Mouse (Mus musculus): ENCODE results near the gene Caln1. TPM values are rescaled to one million over a fixed set of nuclear protein-coding genes. Genes with fewer than 3 reads are reported as not detected.

The Caln1 gene
- polyA plus RNA-seq, 1 experiment from 2014 or later, result 0.30 TPM

GRCm38 (mm10) chr5:130765784-130766183 lies 396.5 kb downstream of the Caln1 start:
- Histone ChIP-seq H3K27me3 (ENCODE audit: control insufficient read depth, insufficient read depth, low read length) (no peaks in the 10 kb centered on the region), H3K9me3 (replicated peaks; ENCODE audit: control insufficient read depth, low read length) (peaks cover 2% of the 10 kb centered on the region; the same call in 1 of the 2 replicates), H3K36me3 (ENCODE audit: control insufficient read depth, insufficient read depth) (no peaks in the 10 kb centered on the region), H3K4me3 (ENCODE audit: low read length) (no peak overlapping the region), H3K4me1 (ENCODE audit: control insufficient read depth, insufficient read depth, low read length) (no peaks in the 10 kb centered on the region), H3K4me2 (ENCODE audit: low read depth, low read length) (no peak overlapping the region), H3K9ac (ENCODE audit: low read length) (no peak overlapping the region), H3K27ac (ENCODE audit: low read length) (no peak overlapping the region)
- WGBS, result 85% methylated on average over 6 of the region's 6 CpGs
- no peak for ATAC-seq (replicated peaks; ENCODE audit: extremely low read depth, insufficient read depth, low FRiP score)

- Histone ChIP-seq H3K4me1 (ENCODE audit: control insufficient read depth, insufficient read depth, low read length) (no peaks in the 10 kb centered on the region), H3K4me3 (ENCODE audit: low read length) (no peak overlapping the region), H3K9me3 (replicated peaks; ENCODE audit: control insufficient read depth, low read length) (peaks cover under 1% of the 10 kb centered on the region; the same call in 1 of the 2 replicates), H3K27ac (ENCODE audit: low read length) (no peak overlapping the region), H3K36me3 (ENCODE audit: control insufficient read depth, insufficient read depth) (no peaks in the 10 kb centered on the region), H3K4me2 (ENCODE audit: low read depth, low read length) (no peak overlapping the region), H3K9ac (ENCODE audit: low read length) (no peak overlapping the region), H3K27me3 (ENCODE audit: control insufficient read depth, insufficient read depth, low read length) (no peaks in the 10 kb centered on the region)
- ATAC-seq (replicated peaks; ENCODE audit: extremely low read depth, insufficient read depth, low FRiP score), result no peak
- 76% methylated on average over 5 of the region's 5 CpGs for WGBS
Observed at GRCm38 (mm10) chr5:130771061-130771741, 401.9 kb downstream of the Caln1 start.

GRCm38 (mm10) chr5:130772491-130772890 lies 403.2 kb downstream of the Caln1 start:
- no peaks in the 10 kb centered on the region for H3K36me3 ChIP-seq (ENCODE audit: control insufficient read depth, insufficient read depth)
- no peaks in the 10 kb centered on the region for H3K27me3 ChIP-seq (ENCODE audit: control insufficient read depth, insufficient read depth, low read length)
- no peak overlapping the region for H3K4me2 ChIP-seq (ENCODE audit: low read depth, low read length)
- no peak overlapping the region for H3K9ac ChIP-seq (ENCODE audit: low read length)
- no peak for ATAC-seq (replicated peaks; ENCODE audit: extremely low read depth, insufficient read depth, low FRiP score)
- 81% methylated on average over 6 of the region's 6 CpGs for WGBS
- H3K9me3 ChIP-seq (replicated peaks; ENCODE audit: control insufficient read depth, low read length), result no peaks in the 10 kb centered on the region; the same call in 1 of the 2 replicates
- H3K27ac ChIP-seq (ENCODE audit: low read length), result no peak overlapping the region
- no peak overlapping the region for H3K4me3 ChIP-seq (ENCODE audit: low read length)
- no peaks in the 10 kb centered on the region for H3K4me1 ChIP-seq (ENCODE audit: control insufficient read depth, insufficient read depth, low read length)

- no peak overlapping the region for H3K4me2 ChIP-seq (ENCODE audit: low read depth, low read length)
- no peaks in the 10 kb centered on the region for H3K9me3 ChIP-seq (replicated peaks; ENCODE audit: control insufficient read depth, low read length)
- H3K9ac ChIP-seq (ENCODE audit: low read length), result no peak overlapping the region
- H3K36me3 ChIP-seq (ENCODE audit: control insufficient read depth, insufficient read depth), result no peaks in the 10 kb centered on the region
- no peaks in the 10 kb centered on the region for H3K27me3 ChIP-seq (ENCODE audit: control insufficient read depth, insufficient read depth, low read length)
- 82% methylated on average over 3 of the region's 3 CpGs for WGBS
- H3K4me1 ChIP-seq (ENCODE audit: control insufficient read depth, insufficient read depth, low read length), result no peaks in the 10 kb centered on the region
- ATAC-seq (replicated peaks; ENCODE audit: extremely low read depth, insufficient read depth, low FRiP score), result no peak
- no peak overlapping the region for H3K4me3 ChIP-seq (ENCODE audit: low read length)
- no peak overlapping the region for H3K27ac ChIP-seq (ENCODE audit: low read length)
Observed at GRCm38 (mm10) chr5:130774946-130775345, 405.7 kb downstream of the Caln1 start.

GRCm38 (mm10) chr5:130792755-130793452 lies 423.6 kb downstream of the Caln1 start:
- 77% methylated on average over 3 of the region's 3 CpGs for WGBS
- no peak for ATAC-seq (replicated peaks; ENCODE audit: extremely low read depth, insufficient read depth, low FRiP score)
- Histone ChIP-seq H3K36me3 (ENCODE audit: control insufficient read depth, insufficient read depth) (no peaks in the 10 kb centered on the region), H3K27ac (ENCODE audit: low read length) (no peak overlapping the region), H3K27me3 (ENCODE audit: control insufficient read depth, insufficient read depth, low read length) (no peaks in the 10 kb centered on the region), H3K4me1 (ENCODE audit: control insufficient read depth, insufficient read depth, low read length) (no peaks in the 10 kb centered on the region), H3K9me3 (replicated peaks; ENCODE audit: control insufficient read depth, low read length) (peaks cover 6% of the 10 kb centered on the region; the same call in 1 of the 2 replicates), H3K4me3 (ENCODE audit: low read length) (no peak overlapping the region), H3K4me2 (ENCODE audit: low read depth, low read length) (no peak overlapping the region), H3K9ac (ENCODE audit: low read length) (no peak overlapping the region)

- no peaks in the 10 kb centered on the region for H3K36me3 ChIP-seq (ENCODE audit: control insufficient read depth, insufficient read depth)
- WGBS, result 76% methylated on average over 5 of the region's 5 CpGs
- peaks cover 3% of the 10 kb centered on the region; the same call in 1 of the 2 replicates for H3K9me3 ChIP-seq (replicated peaks; ENCODE audit: control insufficient read depth, low read length)
- H3K4me2 ChIP-seq (ENCODE audit: low read depth, low read length), result no peak overlapping the region
- H3K27ac ChIP-seq (ENCODE audit: low read length), result no peak overlapping the region
- no peak overlapping the region for H3K9ac ChIP-seq (ENCODE audit: low read length)
- H3K4me1 ChIP-seq (ENCODE audit: control insufficient read depth, insufficient read depth, low read length), result no peaks in the 10 kb centered on the region
- no peak for ATAC-seq (replicated peaks; ENCODE audit: extremely low read depth, insufficient read depth, low FRiP score)
- H3K27me3 ChIP-seq (ENCODE audit: control insufficient read depth, insufficient read depth, low read length), result no peaks in the 10 kb centered on the region
- H3K4me3 ChIP-seq (ENCODE audit: low read length), result no peak overlapping the region
Observed at GRCm38 (mm10) chr5:130797713-130798112, 428.5 kb downstream of the Caln1 start.

- ATAC-seq (replicated peaks; ENCODE audit: extremely low read depth, insufficient read depth, low FRiP score), result no peak
- Histone ChIP-seq H3K4me3 (ENCODE audit: low read length) (no peak overlapping the region), H3K4me2 (ENCODE audit: low read depth, low read length) (no peak overlapping the region), H3K36me3 (ENCODE audit: control insufficient read depth, insufficient read depth) (no peaks in the 10 kb centered on the region), H3K9me3 (replicated peaks; ENCODE audit: control insufficient read depth, low read length) (peaks cover 13% of the 10 kb centered on the region), H3K27me3 (ENCODE audit: control insufficient read depth, insufficient read depth, low read length) (no peaks in the 10 kb centered on the region), H3K9ac (ENCODE audit: low read length) (no peak overlapping the region), H3K4me1 (ENCODE audit: control insufficient read depth, insufficient read depth, low read length) (no peaks in the 10 kb centered on the region), H3K27ac (ENCODE audit: low read length) (no peak overlapping the region)
- 26% methylated on average over 6 of the region's 6 CpGs for WGBS
Observed at GRCm38 (mm10) chr5:130810314-130810713, 441.1 kb downstream of the Caln1 start.

- 21% methylated on average over 1 of the region's 1 CpGs for WGBS
- no peak overlapping the region for H3K4me2 ChIP-seq (ENCODE audit: low read depth, low read length)
- H3K4me1 ChIP-seq (ENCODE audit: control insufficient read depth, insufficient read depth, low read length), result no peaks in the 10 kb centered on the region
- H3K27me3 ChIP-seq (ENCODE audit: control insufficient read depth, insufficient read depth, low read length), result no peaks in the 10 kb centered on the region
- H3K9ac ChIP-seq (ENCODE audit: low read length), result no peak overlapping the region
- no peaks in the 10 kb centered on the region for H3K36me3 ChIP-seq (ENCODE audit: control insufficient read depth, insufficient read depth)
- H3K9me3 ChIP-seq (replicated peaks; ENCODE audit: control insufficient read depth, low read length), result peaks cover 13% of the 10 kb centered on the region
- no peak for ATAC-seq (replicated peaks; ENCODE audit: extremely low read depth, insufficient read depth, low FRiP score)
- no peak overlapping the region for H3K27ac ChIP-seq (ENCODE audit: low read length)
- H3K4me3 ChIP-seq (ENCODE audit: low read length), result no peak overlapping the region
Observed at GRCm38 (mm10) chr5:130810846-130811245, 441.6 kb downstream of the Caln1 start.

GRCm38 (mm10) chr5:130811266-130811665 lies 442.0 kb downstream of the Caln1 start:
- peaks cover 13% of the 10 kb centered on the region for H3K9me3 ChIP-seq (replicated peaks; ENCODE audit: control insufficient read depth, low read length)
- H3K27ac ChIP-seq (ENCODE audit: low read length), result no peak overlapping the region
- no peak overlapping the region for H3K4me2 ChIP-seq (ENCODE audit: low read depth, low read length)
- H3K27me3 ChIP-seq (ENCODE audit: control insufficient read depth, insufficient read depth, low read length), result no peaks in the 10 kb centered on the region
- no peak overlapping the region for H3K4me3 ChIP-seq (ENCODE audit: low read length)
- no peak overlapping the region for H3K9ac ChIP-seq (ENCODE audit: low read length)
- no peak for ATAC-seq (replicated peaks; ENCODE audit: extremely low read depth, insufficient read depth, low FRiP score)
- no peaks in the 10 kb centered on the region for H3K36me3 ChIP-seq (ENCODE audit: control insufficient read depth, insufficient read depth)
- 28% methylated on average over 3 of the region's 3 CpGs for WGBS
- no peaks in the 10 kb centered on the region for H3K4me1 ChIP-seq (ENCODE audit: control insufficient read depth, insufficient read depth, low read length)

Data from heart, embryonic 16.5 days (tissue).